Mouse (Mus musculus) neural tube, embryonic 11.5 days (tissue): ENCODE measurements at regions not wholly inside any gene's neighbourhood (a gene's known extent, or its start where the extent isn't known, plus 50 kb on each side); places are given as distances from the start of the nearest gene placed in this dataset.

Experiments used
- ATAC-seq: fragments of 200-750 bp; cut with Nextera tagmentation; 2 replicates; pipeline ENCODE4 v1.8.0; 2017; ENCODE audit warnings: moderate number of reproducible peaks, mild to moderate bottlenecking, moderate TSS enrichment, moderate library complexity; ENCODE audit not compliant: insufficient read depth, low FRiP score, low TSS enrichment
- DNase-seq: peaks from one replicate; pipeline ENCODE4 v3.0.0-alpha.2; 2015; ENCODE audit warnings: low spot score
- H3K27ac ChIP-seq: fragments of 300-500 bp; sonication (generic); 2 replicates; pipeline ENCODE4 v1.5.1; 2014; ENCODE audit warnings: low read depth, mild to moderate bottlenecking, low read length
- H3K27me3 ChIP-seq: fragments of 300-500 bp; sonication (generic); 2 replicates; pipeline ENCODE4 v1.6.1; 2014; ENCODE audit warnings: mild to moderate bottlenecking, low read length, mixed read lengths; ENCODE audit not compliant: control insufficient read depth, insufficient read depth
- H3K36me3 ChIP-seq: fragments of 300-500 bp; sonication (generic); 2 replicates; pipeline ENCODE4 v1.6.1; 2014; ENCODE audit warnings: mild to moderate bottlenecking, low read length, moderate library complexity, mixed read lengths; ENCODE audit not compliant: control insufficient read depth, insufficient read depth
- H3K4me1 ChIP-seq: fragments of 300-500 bp; sonication (generic); 2 replicates; pipeline ENCODE4 v1.6.1; 2014; ENCODE audit warnings: low read length, mixed read lengths; ENCODE audit not compliant: control insufficient read depth, insufficient read depth
- H3K4me2 ChIP-seq: fragments of 300-500 bp; sonication (generic); 2 replicates; pipeline ENCODE4 v1.6.1; 2014; ENCODE audit warnings: low read depth, mild to moderate bottlenecking, moderate library complexity
- H3K4me3 ChIP-seq: fragments of 300-500 bp; sonication (generic); 2 replicates; pipeline ENCODE4 v1.5.1; 2014; ENCODE audit warnings: low read depth, low read length
- H3K9ac ChIP-seq: fragments of 300-500 bp; sonication (generic); 2 replicates; pipeline ENCODE4 v1.6.1; 2014; ENCODE audit warnings: mild to moderate bottlenecking, low read length
- H3K9me3 ChIP-seq: fragments of 300-500 bp; sonication (generic); 2 replicates; pipeline ENCODE4 v1.6.1; 2016; ENCODE audit warnings: low read length; ENCODE audit not compliant: control insufficient read depth
- WGBS: fragments of 180-500 bp; shearing (Covaris S2); extraction: QIAGEN DNeasy Blood & Tissue Kit; methylation state at CpG from one replicate; pipeline ENCODE4 v1.1.7; 2014; 5-methylcytosine and 5-hydroxymethylcytosine counted together

- no peak overlapping the region for H3K4me3 ChIP-seq
- H3K27me3 ChIP-seq = no peaks in the 10 kb centered on the region
- DNase-seq (no peak), ATAC-seq (no peak)
- no peaks in the 10 kb centered on the region for H3K4me1 ChIP-seq
- H3K4me2 ChIP-seq = no peak overlapping the region
- WGBS = 80% methylated on average over 3 of the region's 3 CpGs
- no peak overlapping the region for H3K9ac ChIP-seq
- no peaks in the 10 kb centered on the region for H3K9me3 ChIP-seq
- H3K36me3 ChIP-seq = no peaks in the 10 kb centered on the region
- H3K27ac ChIP-seq = no peak overlapping the region
Observed at GRCm38 (mm10) chr13:99764764-99765163, 136.1 kb downstream of the Cartpt start.

DNA sequence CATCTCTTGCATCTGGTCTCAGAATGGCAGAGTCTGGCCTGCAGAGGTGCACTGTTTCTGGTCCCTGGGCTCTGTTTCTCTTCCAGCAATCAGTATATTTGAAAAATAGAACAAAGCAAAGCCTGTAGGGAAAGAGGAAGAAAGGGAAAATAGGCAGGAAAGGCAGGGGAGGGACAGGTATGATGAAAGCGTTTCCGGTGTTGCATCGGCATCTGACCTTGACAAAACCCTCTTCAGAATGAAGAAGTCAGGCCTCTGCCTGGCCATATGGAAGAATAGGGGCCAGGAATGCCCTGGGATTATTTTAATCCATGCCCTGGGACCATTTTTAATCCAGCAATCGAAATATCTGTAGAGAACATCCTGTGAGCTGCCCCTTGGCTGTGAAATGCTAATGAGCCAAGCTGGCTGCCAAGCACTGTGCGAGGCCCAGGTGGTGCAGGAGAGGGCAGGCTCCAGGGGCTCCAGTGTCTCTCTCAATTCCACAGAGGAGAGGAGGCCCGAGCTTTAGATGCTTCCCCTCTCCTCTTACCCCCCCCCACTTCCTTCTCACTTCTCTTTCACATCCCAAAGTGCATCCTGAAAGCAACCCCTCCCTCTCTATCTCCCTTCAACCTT lies 136.7 kb downstream of the Cartpt start:
- no peak overlapping the region for H3K4me3 ChIP-seq
- no peak overlapping the region for H3K4me2 ChIP-seq
- DNase-seq (no peak), ATAC-seq (no peak)
- no peaks in the 10 kb centered on the region for H3K4me1 ChIP-seq
- no peaks in the 10 kb centered on the region for H3K9me3 ChIP-seq
- no peak overlapping the region for H3K9ac ChIP-seq
- WGBS = 66% methylated on average over 6 of the region's 6 CpGs
- H3K27me3 ChIP-seq = no peaks in the 10 kb centered on the region
- H3K36me3 ChIP-seq = no peaks in the 10 kb centered on the region
- H3K27ac ChIP-seq = no peak overlapping the region

DNA sequence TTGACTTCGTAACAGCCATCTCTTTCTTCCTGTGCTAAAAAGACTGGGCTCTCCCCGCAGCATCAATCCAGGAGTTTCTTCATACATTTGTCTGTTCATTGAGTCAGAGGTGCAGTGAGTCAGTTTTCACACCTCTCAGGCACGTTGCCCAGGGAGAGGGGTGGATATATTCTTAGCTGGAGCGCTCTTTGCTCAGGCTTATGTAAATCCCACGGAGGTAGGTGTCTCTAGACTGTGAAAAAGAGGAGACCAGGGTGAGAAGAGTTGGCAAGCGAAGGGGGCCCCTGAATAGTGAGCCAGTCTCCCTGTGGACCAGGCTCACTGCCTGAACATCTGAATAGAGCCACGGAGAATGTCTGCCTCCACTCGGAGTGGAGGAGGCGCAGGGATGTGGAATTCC lies 139.0 kb downstream of the Cartpt start:
- no peak for ATAC-seq
- no peaks in the 10 kb centered on the region for H3K27me3 ChIP-seq
- H3K9ac ChIP-seq = no peak overlapping the region
- H3K36me3 ChIP-seq = no peaks in the 10 kb centered on the region
- WGBS = 72% methylated on average over 9 of the region's 9 CpGs
- no peaks in the 10 kb centered on the region for H3K9me3 ChIP-seq
- no peak overlapping the region for H3K4me3 ChIP-seq
- H3K4me2 ChIP-seq = no peak overlapping the region
- no peak for DNase-seq
- H3K27ac ChIP-seq = no peak overlapping the region
- H3K4me1 ChIP-seq = no peaks in the 10 kb centered on the region

- DNase-seq = no peak
- Histone ChIP-seq H3K4me3 (no peak overlapping the region), H3K9ac (no peak overlapping the region), H3K4me2 (no peak overlapping the region), H3K36me3 (no peaks in the 10 kb centered on the region), H3K27me3 (no peaks in the 10 kb centered on the region), H3K9me3 (no peaks in the 10 kb centered on the region), H3K27ac (no peak overlapping the region), H3K4me1 (no peaks in the 10 kb centered on the region)
- no peak for ATAC-seq
- 88% methylated on average over 4 of the region's 4 CpGs for WGBS
Observed at GRCm38 (mm10) chr13:99761423-99761822, 139.5 kb downstream of the Cartpt start.

GRCm38 (mm10) chr13:99760646-99761045 lies 140.2 kb downstream of the Cartpt start:
- no peaks in the 10 kb centered on the region for H3K36me3 ChIP-seq
- 83% methylated on average over 4 of the region's 4 CpGs for WGBS
- no peak for DNase-seq
- H3K27ac ChIP-seq = no peak overlapping the region
- no peaks in the 10 kb centered on the region for H3K27me3 ChIP-seq
- no peak overlapping the region for H3K4me2 ChIP-seq
- no peak overlapping the region for H3K9ac ChIP-seq
- no peak for ATAC-seq
- H3K4me3 ChIP-seq = no peak overlapping the region
- H3K4me1 ChIP-seq = no peaks in the 10 kb centered on the region
- no peaks in the 10 kb centered on the region for H3K9me3 ChIP-seq

DNA sequence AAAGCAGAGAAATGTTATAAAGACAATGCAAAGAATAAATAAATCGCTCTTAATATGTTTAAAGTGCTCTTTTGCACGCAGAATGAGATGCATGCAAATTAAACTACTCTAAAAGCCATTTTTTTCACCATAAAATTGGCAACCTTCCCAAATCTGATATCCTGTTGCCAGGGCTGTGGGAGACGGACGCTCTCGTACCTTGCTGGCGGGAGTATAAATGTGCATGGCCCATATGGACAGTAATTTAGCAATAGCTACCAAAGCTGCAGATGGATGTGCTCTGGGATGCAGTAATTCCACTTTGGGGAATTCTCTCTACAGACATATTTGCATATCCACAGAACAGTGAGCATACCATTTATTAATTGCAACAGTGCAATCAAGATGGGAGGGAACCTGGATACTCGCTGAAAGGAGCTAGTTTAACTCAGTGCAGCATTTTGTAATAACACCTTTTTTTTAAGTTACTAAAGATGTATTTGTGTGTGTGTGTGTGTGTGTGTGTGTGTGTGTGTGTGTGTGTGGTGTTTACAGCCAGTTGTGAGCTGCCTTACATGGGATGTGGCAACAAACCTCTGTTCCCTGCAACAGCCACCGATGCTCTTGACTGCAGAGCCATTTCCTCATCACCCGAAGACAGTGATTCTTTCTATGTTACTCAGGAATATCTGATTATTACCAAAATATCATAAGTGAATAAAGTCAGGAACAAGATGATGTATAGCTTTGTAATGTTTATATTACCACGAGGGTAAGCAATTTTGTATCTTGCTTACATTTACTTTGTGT lies 141.4 kb downstream of the Cartpt start:
- Histone ChIP-seq H3K36me3 (no peaks in the 10 kb centered on the region), H3K27me3 (no peaks in the 10 kb centered on the region), H3K4me1 (no peaks in the 10 kb centered on the region), H3K27ac (no peak overlapping the region), H3K4me2 (no peak overlapping the region), H3K4me3 (no peak overlapping the region), H3K9me3 (no peaks in the 10 kb centered on the region), H3K9ac (no peak overlapping the region)
- ATAC-seq (no peak), DNase-seq (no peak)
- WGBS = 71% methylated on average over 10 of the region's 10 CpGs

DNA sequence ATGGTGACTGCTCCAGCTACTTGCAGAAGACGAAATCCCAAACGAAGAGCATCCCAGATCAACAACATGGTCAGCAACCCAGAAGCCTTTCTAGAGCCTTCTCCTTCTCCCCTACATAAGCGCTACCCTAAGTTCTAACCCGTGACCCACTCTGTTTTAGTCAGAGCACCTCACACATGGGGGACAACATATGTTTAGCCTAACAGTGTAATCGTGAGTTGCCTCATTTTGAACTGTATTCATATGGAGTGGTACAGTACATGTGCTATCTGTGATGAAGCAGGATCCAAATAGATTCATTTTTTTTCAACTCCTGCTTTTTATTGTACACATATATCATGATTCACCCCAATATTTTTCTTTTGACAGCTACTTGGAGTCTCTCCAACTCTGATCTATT lies 146.2 kb downstream of the Cartpt start:
- H3K4me1 ChIP-seq = no peaks in the 10 kb centered on the region
- 92% methylated on average over 5 of the region's 5 CpGs for WGBS
- H3K4me2 ChIP-seq = no peak overlapping the region
- no peak overlapping the region for H3K9ac ChIP-seq
- no peaks in the 10 kb centered on the region for H3K27me3 ChIP-seq
- H3K27ac ChIP-seq = no peak overlapping the region
- DNase-seq (no peak), ATAC-seq (no peak)
- H3K9me3 ChIP-seq = no peaks in the 10 kb centered on the region
- no peak overlapping the region for H3K4me3 ChIP-seq
- H3K36me3 ChIP-seq = no peaks in the 10 kb centered on the region

GRCm38 (mm10) chr13:99754251-99754652 lies 146.6 kb downstream of the Cartpt start:
- H3K36me3 ChIP-seq = no peaks in the 10 kb centered on the region
- H3K27me3 ChIP-seq = no peaks in the 10 kb centered on the region
- H3K9ac ChIP-seq = no peak overlapping the region
- WGBS = 73% methylated on average over 5 of the region's 5 CpGs
- DNase-seq (no peak), ATAC-seq (no peak)
- H3K4me1 ChIP-seq = no peaks in the 10 kb centered on the region
- H3K4me3 ChIP-seq = no peak overlapping the region
- H3K9me3 ChIP-seq = no peaks in the 10 kb centered on the region
- no peak overlapping the region for H3K27ac ChIP-seq
- H3K4me2 ChIP-seq = no peak overlapping the region

- WGBS = 89% methylated on average over 3 of the region's 3 CpGs
Observed at GRCm38 (mm10) chr13:99753526-99753925, 147.4 kb downstream of the Cartpt start.

More at GRCm38 (mm10) chr13:99753526-99753925, 147.4 kb downstream of the Cartpt start:
- Histone ChIP-seq H3K4me3 (no peak overlapping the region), H3K27ac (no peak overlapping the region), H3K9me3 (no peaks in the 10 kb centered on the region), H3K36me3 (no peaks in the 10 kb centered on the region), H3K27me3 (no peaks in the 10 kb centered on the region), H3K4me2 (no peak overlapping the region), H3K4me1 (no peaks in the 10 kb centered on the region), H3K9ac (no peak overlapping the region)
- ATAC-seq (no peak), DNase-seq (no peak)
